Mouse (Mus musculus) B cell, adult (primary cell): ENCODE measurements around the gene Btbd35f17. TPM values are rescaled to one million over a fixed set of nuclear protein-coding genes. Genes with fewer than 3 reads are reported as not detected.

Experiments used
- total RNA-seq: library from RNA; stranded (reverse); gene quantifications from 4 replicates; pipeline ENCODE4 v1.2.4, GENCODE M21; 2023; ENCODE audit not compliant: inconsistent age

Btbd35f17 gene
- total RNA-seq, result not detected in 4 replicates

GRCm38 (mm10) chrX:4370336-4370735, at the start of gene Btbd35f17:
TSS of gene Btbd35f17 (plus strand) at chrX:4370636.

Other genes with a start within 250 kb of the Btbd35f17 start
- not detected in 4 replicates for gene Btbd35f28, start 174.1 kb upstream of the Btbd35f17 start, total RNA-seq
- gene Btbd35f20, start 79.4 kb upstream of the Btbd35f17 start, total RNA-seq, result not detected in 4 replicates